Mouse (Mus musculus) hindbrain, embryonic 13.5 days (tissue): ENCODE measurements around the gene Magohb. TPM values are rescaled to one million over a fixed set of nuclear protein-coding genes. Genes with fewer than 3 reads are reported as not detected.

Source experiments
- polyA plus RNA-seq: library from polyadenylated mRNA; unstranded; fragments of >200 nt; fragmentation: Nextera tagmentation; extraction: Ambion mirVana; gene quantifications from 2 replicates; pipeline ENCODE4 v1.2.1, GENCODE M21; 2015

Magohb gene
- polyA plus RNA-seq, 1 experiment from 2014 or later, result 50.0 TPM

Other genes with a start within 250 kb of the Magohb start
- 0.12 TPM in 1 of 2 replicates, not detected in the other for gene Klra2, start 45.9 kb downstream of the Magohb start, polyA plus RNA-seq
- 2.3 and 2.7 TPM in 2 replicates for gene Styk1, start 60.4 kb upstream of the Magohb start, polyA plus RNA-seq
- 23.0 and 26.6 TPM in 2 replicates for gene Ybx3, start 95.2 kb upstream of the Magohb start, polyA plus RNA-seq
- not detected in 2 replicates for gene 5430401F13Rik, start 193.2 kb upstream of the Magohb start, polyA plus RNA-seq
- gene Gm6619, start 193.2 kb upstream of the Magohb start, polyA plus RNA-seq, result not detected in 2 replicates